Mouse (Mus musculus) stomach, postnatal 0 days (tissue): ENCODE data around the gene Ikzf4.

ENCODE experiments used
- CTCF ChIP-seq: IDR thresholded peaks from 2 replicates; pipeline ENCODE4 v1.5.1; 2016; ENCODE audit warnings: antibody characterized with exemption, low read depth, mild to moderate bottlenecking, moderate library complexity
- EP300 ChIP-seq: optimal IDR thresholded peaks from 2 replicates; pipeline ENCODE3; 2016; ENCODE audit warnings: antibody characterized with exemption

- TF ChIP-seq CTCF (peak; percentile 72), EP300 (peak; percentile 90)
These were observed 19.2 kb downstream of the Ikzf4 start, which contains the start of gene Rps26 for GRCm38 (mm10) chr10:128626311-128627310.
